Mouse (Mus musculus): ENCODE data around the gene Tmem18. TPM values are rescaled to one million over a fixed set of nuclear protein-coding genes. Genes with fewer than 3 reads are reported as not detected.
A peak's percentile ranks its signal among the peaks of the same experiment; 100 is the strongest.

The Tmem18 gene
- total and polyA plus RNA-seq, 3 experiments, result 17.0 to 20.0 TPM; not detected in 1

GRCm38 (mm10) chr12:30578019-30578418 is 6.2 kb upstream of the Tmem18 start:
- Histone ChIP-seq H3K9me3 (replicated peaks; ENCODE audit: insufficient read depth, low read length) (no peaks in the 10 kb centered on the region), H3K27me3 (ENCODE audit: control insufficient read depth in 1 of 2, insufficient read depth in 2 of 2, low read length in 2 of 2) (no peaks in the 10 kb centered on the region), H3K27ac (ENCODE audit: control insufficient read depth, low read depth, low read length) (no peak overlapping the region), H3K4me1 (ENCODE audit: control insufficient read depth in 1 of 2, insufficient read depth in 2 of 2, low read length in 2 of 2) (no peaks in the 10 kb centered on the region), H3K9ac (ENCODE audit: control insufficient read depth, low read depth, low read length, poor library complexity, severe bottlenecking) (no peak overlapping the region), H3K4me3 (ENCODE audit: control insufficient read depth in 1 of 2, insufficient read depth in 1 of 2, low read depth in 2 of 2, low read length in 2 of 2) (no peak overlapping the region), H3K79me2 (ENCODE audit: control insufficient read depth, insufficient read depth, low read length, poor library complexity) (no peaks in the 10 kb centered on the region), H3K36me3 (ENCODE audit: control insufficient read depth in 1 of 2, insufficient read depth in 2 of 2, low read length in 2 of 2) (no peaks in the 10 kb centered on the region)
- DNase-seq (ENCODE audit: low read depth, low spot score), result peak; percentile 81
- TF ChIP-seq RAD21 (IDR thresholded peaks at IDR 0.05; ENCODE audit: low read depth, low read length) (peak; percentile 80), SMC3 (IDR thresholded peaks at IDR 0.05; ENCODE audit: low read depth, low read length) (peak; percentile 69), GATA1 (IDR thresholded peaks at IDR 0.05; ENCODE audit: low read depth, low read length) (no peak), TCF12 (IDR thresholded peaks at IDR 0.05; ENCODE audit: low read depth, low read length) (no peak), POLR2AphosphoS2 (IDR thresholded peaks at IDR 0.05; ENCODE audit: low read length) (no peak), MYB (IDR thresholded peaks at IDR 0.05; ENCODE audit: low read depth, low read length) (no peak), GABPA (IDR thresholded peaks at IDR 0.05; ENCODE audit: low read depth, low read length) (no peak), ZNF384 (IDR thresholded peaks at IDR 0.05; ENCODE audit: low read depth, low read length) (no peak), CTCF (IDR thresholded peaks at IDR 0.05 in 2 of 3, conservative IDR thresholded peaks at IDR 0.05 in 1 of 3; ENCODE audit: control insufficient read depth in 1 of 3, insufficient read depth in 1 of 3, low read depth in 2 of 3, low read length in 3 of 3, poor library complexity in 1 of 3, severe bottlenecking in 1 of 3) (peak; percentile 56 to 69 (median 59)), UBTF (IDR thresholded peaks at IDR 0.05; ENCODE audit: borderline replicate concordance, insufficient read depth, low read depth, low read length) (no peak), ZMIZ1 (IDR thresholded peaks at IDR 0.05; ENCODE audit: low read depth, low read length) (no peak), ZC3H11A (IDR thresholded peaks at IDR 0.05; ENCODE audit: low read depth, low read length) (peak; percentile 57), USF1 (IDR thresholded peaks at IDR 0.05; ENCODE audit: low read depth, low read length) (no peak), POLR2AphosphoS5 (IDR thresholded peaks at IDR 0.05; ENCODE audit: borderline replicate concordance, low read depth, low read length) (no peak), CHD2 (IDR thresholded peaks at IDR 0.05; ENCODE audit: low read length) (no peak), TBP (IDR thresholded peaks at IDR 0.05; ENCODE audit: low read depth, low read length) (no peak), NELFE (IDR thresholded peaks at IDR 0.05; ENCODE audit: low read depth, low read length) (no peak), JUND (IDR thresholded peaks at IDR 0.05; ENCODE audit: low read depth, low read length) (no peak)

DNA sequence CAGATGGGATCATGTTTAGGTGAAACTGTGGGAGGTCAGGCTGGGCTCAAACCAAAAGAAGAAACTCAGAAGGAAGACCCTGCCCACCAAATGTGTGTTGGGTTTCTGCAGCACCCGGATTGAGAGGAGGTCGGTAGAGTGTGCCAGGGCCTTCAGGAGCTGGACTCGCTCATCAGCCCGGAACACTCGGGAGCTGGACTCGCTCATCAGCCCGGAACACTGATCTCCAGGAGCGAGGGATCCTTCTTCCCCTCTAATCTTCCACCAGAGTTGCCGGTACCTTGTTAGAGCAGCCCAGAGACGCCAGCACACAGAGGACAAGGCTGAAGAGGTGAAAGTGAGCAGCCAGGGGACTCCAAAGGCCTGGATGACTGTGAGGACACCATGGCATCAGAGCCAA is 2.9 kb upstream of the Tmem18 start:
- TF ChIP-seq CHD1 (IDR thresholded peaks at IDR 0.05; ENCODE audit: low read depth, low read length) (no peak), JUND (IDR thresholded peaks at IDR 0.05; ENCODE audit: low read depth, low read length) (no peak)
- Histone ChIP-seq H3K4me1 (ENCODE audit: control insufficient read depth in 1 of 2, insufficient read depth in 2 of 2, low read length in 2 of 2) (peaks cover 2 to 6% of the 10 kb centered on the region in 2 experiments; a peak in 3 of 4 replicates), H3K36me3 (ENCODE audit: control insufficient read depth in 1 of 2, insufficient read depth in 2 of 2, low read length in 2 of 2) (peaks cover 0 to 5% of the 10 kb centered on the region in 2 experiments; a peak in 1 of 4 replicates), H3K27me3 (ENCODE audit: control insufficient read depth in 1 of 2, insufficient read depth in 2 of 2, low read length in 2 of 2) (no peaks in the 10 kb centered on the region), H3K79me2 (ENCODE audit: control insufficient read depth, insufficient read depth, low read length, poor library complexity) (peaks cover 6% of the 10 kb centered on the region), H3K9ac (ENCODE audit: control insufficient read depth, low read depth, low read length, poor library complexity, severe bottlenecking) (no peak overlapping the region), H3K9me3 (replicated peaks; ENCODE audit: insufficient read depth, low read length) (no peaks in the 10 kb centered on the region), H3K4me3 (ENCODE audit: control insufficient read depth in 1 of 2, insufficient read depth in 1 of 2, low read depth in 2 of 2, low read length in 2 of 2) (no peak overlapping the region), H3K27ac (ENCODE audit: control insufficient read depth, low read depth, low read length) (no peak overlapping the region)
- DNase-seq (ENCODE audit: low read depth, low spot score), result no peak
